Mouse (Mus musculus): Measurements from ENCODE around the gene Fuca2. TPM values are rescaled to one million over a fixed set of nuclear protein-coding genes. Genes with fewer than 3 reads are reported as not detected.

The Fuca2 gene
- polyA plus RNA-seq, 1 experiment: 11.3 TPM

- Histone ChIP-seq H3K36me3 (ENCODE audit: control insufficient read depth, insufficient read depth, low read length) (no peaks in the 10 kb centered on the region), H3K27ac (ENCODE audit: control insufficient read depth, insufficient read depth, low read depth, low read length) (no peak overlapping the region), H3K27me3 (ENCODE audit: control insufficient read depth, insufficient read depth, low read length) (peaks cover 2% of the 10 kb centered on the region; the same call in 1 of the 2 replicates), H3K4me1 (ENCODE audit: control insufficient read depth, insufficient read depth, low read length) (peaks cover 8% of the 10 kb centered on the region), H3K4me3 (ENCODE audit: control insufficient read depth, low read depth, low read length) (peak overlapping the region; percentile 42)
- TF ChIP-seq CTCF (IDR thresholded peaks at IDR 0.05; ENCODE audit: control insufficient read depth, insufficient read depth, insufficient replicate concordance, low read depth, low read length) (no peak), POLR2A (IDR thresholded peaks at IDR 0.05; ENCODE audit: control insufficient read depth, low read depth, low read length) (no peak)
Measured at GRCm38 (mm10) chr10:13473287-13473832, 26.0 kb upstream of the Fuca2 start.

- Histone ChIP-seq H3K4me3 (ENCODE audit: control insufficient read depth, low read depth, low read length) (peak within 1 kb of the TSS; percentile 42), H3K36me3 (ENCODE audit: control insufficient read depth, insufficient read depth, low read length) (no peaks in the 10 kb centered on the region), H3K4me1 (ENCODE audit: control insufficient read depth, insufficient read depth, low read length) (peaks cover 8% of the 10 kb centered on the region), H3K27me3 (ENCODE audit: control insufficient read depth, insufficient read depth, low read length) (peaks cover 2% of the 10 kb centered on the region; the same call in 1 of the 2 replicates), H3K27ac (ENCODE audit: control insufficient read depth, insufficient read depth, low read depth, low read length) (no peak within 1 kb of the TSS)
- TF ChIP-seq CTCF (IDR thresholded peaks at IDR 0.05; ENCODE audit: control insufficient read depth, insufficient read depth, insufficient replicate concordance, low read depth, low read length): no peak
Measured at GRCm38 (mm10) chr10:13473833-13474567, 25.3 kb upstream of the Fuca2 start, which contains the start of gene Phactr2. Gene Phactr2 (minus strand): TSS chr10:13474412.

GRCm38 (mm10) chr10:13474568-13474955, 24.8 kb upstream of the Fuca2 start:
- Histone ChIP-seq H3K36me3 (ENCODE audit: control insufficient read depth, insufficient read depth, low read length) (no peaks in the 10 kb centered on the region), H3K4me3 (ENCODE audit: control insufficient read depth, low read depth, low read length) (no peak overlapping the region; the same call in 1 of the 2 replicates), H3K4me1 (ENCODE audit: control insufficient read depth, insufficient read depth, low read length) (peaks cover 8% of the 10 kb centered on the region), H3K27me3 (ENCODE audit: control insufficient read depth, insufficient read depth, low read length) (peaks cover 2% of the 10 kb centered on the region; the same call in 1 of the 2 replicates), H3K27ac (ENCODE audit: control insufficient read depth, insufficient read depth, low read depth, low read length) (no peak overlapping the region)
- TF ChIP-seq CTCF (IDR thresholded peaks at IDR 0.05; ENCODE audit: control insufficient read depth, insufficient read depth, insufficient replicate concordance, low read depth, low read length) (no peak), POLR2A (IDR thresholded peaks at IDR 0.05; ENCODE audit: control insufficient read depth, low read depth, low read length) (no peak)

GRCm38 (mm10) chr10:13475121-13475520, 24.2 kb upstream of the Fuca2 start:
- H3K4me1 ChIP-seq (ENCODE audit: control insufficient read depth, insufficient read depth, low read length): peaks cover 8% of the 10 kb centered on the region
- H3K27ac ChIP-seq (ENCODE audit: control insufficient read depth, insufficient read depth, low read depth, low read length): no peak overlapping the region
- H3K27me3 ChIP-seq (ENCODE audit: control insufficient read depth, insufficient read depth, low read length): peaks cover 2% of the 10 kb centered on the region; the same call in 1 of the 2 replicates
- no peak overlapping the region for H3K4me3 ChIP-seq (ENCODE audit: control insufficient read depth, low read depth, low read length)
- no peak for TF ChIP-seq POLR2A (IDR thresholded peaks at IDR 0.05; ENCODE audit: control insufficient read depth, low read depth, low read length)
- TF ChIP-seq CTCF (IDR thresholded peaks at IDR 0.05; ENCODE audit: control insufficient read depth, insufficient read depth, insufficient replicate concordance, low read depth, low read length): no peak
- no peaks in the 10 kb centered on the region for H3K36me3 ChIP-seq (ENCODE audit: control insufficient read depth, insufficient read depth, low read length)

GRCm38 (mm10) chr10:13479341-13479740, 20.0 kb upstream of the Fuca2 start:
- Histone ChIP-seq H3K4me3 (ENCODE audit: control insufficient read depth, low read depth, low read length) (no peak overlapping the region), H3K27me3 (ENCODE audit: control insufficient read depth, insufficient read depth, low read length) (no peaks in the 10 kb centered on the region; the same call in 1 of the 2 replicates), H3K4me1 (ENCODE audit: control insufficient read depth, insufficient read depth, low read length) (peaks cover under 1% of the 10 kb centered on the region; the same call in 1 of the 2 replicates), H3K36me3 (ENCODE audit: control insufficient read depth, insufficient read depth, low read length) (no peaks in the 10 kb centered on the region), H3K27ac (ENCODE audit: control insufficient read depth, insufficient read depth, low read depth, low read length) (no peak overlapping the region)
- TF ChIP-seq CTCF (IDR thresholded peaks at IDR 0.05; ENCODE audit: control insufficient read depth, insufficient read depth, insufficient replicate concordance, low read depth, low read length): no peak
- TF ChIP-seq POLR2A (IDR thresholded peaks at IDR 0.05; ENCODE audit: control insufficient read depth, low read depth, low read length): no peak

GRCm38 (mm10) chr10:13485958-13486357, 13.4 kb upstream of the Fuca2 start:
- H3K4me3 ChIP-seq (ENCODE audit: control insufficient read depth, low read depth, low read length): no peak overlapping the region
- no peak for TF ChIP-seq CTCF (IDR thresholded peaks at IDR 0.05; ENCODE audit: control insufficient read depth, insufficient read depth, insufficient replicate concordance, low read depth, low read length)
- no peak for TF ChIP-seq POLR2A (IDR thresholded peaks at IDR 0.05; ENCODE audit: control insufficient read depth, low read depth, low read length)

GRCm38 (mm10) chr10:13489671-13490070, 9.7 kb upstream of the Fuca2 start:
- no peak for TF ChIP-seq POLR2A (IDR thresholded peaks at IDR 0.05; ENCODE audit: control insufficient read depth, low read depth, low read length)
- no peak for TF ChIP-seq CTCF (IDR thresholded peaks at IDR 0.05; ENCODE audit: control insufficient read depth, insufficient read depth, insufficient replicate concordance, low read depth, low read length)
- no peak overlapping the region for H3K27ac ChIP-seq (ENCODE audit: control insufficient read depth, insufficient read depth, low read depth, low read length)
- H3K4me3 ChIP-seq (ENCODE audit: control insufficient read depth, low read depth, low read length): no peak overlapping the region
- no peaks in the 10 kb centered on the region for H3K4me1 ChIP-seq (ENCODE audit: control insufficient read depth, insufficient read depth, low read length)
- no peaks in the 10 kb centered on the region for H3K27me3 ChIP-seq (ENCODE audit: control insufficient read depth, insufficient read depth, low read length)
- H3K36me3 ChIP-seq (ENCODE audit: control insufficient read depth, insufficient read depth, low read length): no peaks in the 10 kb centered on the region

More at GRCm38 (mm10) chr10:13485958-13486357, 13.4 kb upstream of the Fuca2 start:
- H3K36me3 ChIP-seq (ENCODE audit: control insufficient read depth, insufficient read depth, low read length): no peaks in the 10 kb centered on the region
- no peaks in the 10 kb centered on the region for H3K4me1 ChIP-seq (ENCODE audit: control insufficient read depth, insufficient read depth, low read length)
- no peak overlapping the region for H3K27ac ChIP-seq (ENCODE audit: control insufficient read depth, insufficient read depth, low read depth, low read length)
- no peaks in the 10 kb centered on the region for H3K27me3 ChIP-seq (ENCODE audit: control insufficient read depth, insufficient read depth, low read length)
